Mouse (Mus musculus) CH12.LX (cell line): ENCODE measurements at regions not wholly inside any gene's neighbourhood (a gene's known extent, or its start where the extent isn't known, plus 50 kb on each side); places are given as distances from the start of the nearest gene placed in this dataset.
A peak's percentile ranks its signal among the peaks of the same experiment; 100 is the strongest.

ENCODE experiments used
- CTCF ChIP-seq, 2 experiments: IDR thresholded peaks in 1 of 2; conservative IDR thresholded peaks in 1 of 2; 2 replicates each; pipeline ENCODE4 v1.5.1; 2011 to 2012; ENCODE audit warnings: low read depth in 2 of 2, low read length in 2 of 2, improper control_type of control experiment in 1 of 2, inconsistent platforms in 1 of 2, mild to moderate bottlenecking in 1 of 2, moderate library complexity in 1 of 2
- ETS1 ChIP-seq: conservative IDR thresholded peaks from 2 replicates; pipeline ENCODE4 v1.6.1; 2012; ENCODE audit warnings: low read depth, mild to moderate bottlenecking, inconsistent platforms, low read length, improper control_type of control experiment, moderate library complexity
- HCFC1 ChIP-seq: IDR thresholded peaks from 2 replicates; pipeline ENCODE4 v1.6.1; 2012; ENCODE audit warnings: low read depth, mild to moderate bottlenecking, inconsistent platforms, low read length, improper control_type of control experiment
- IRF4 ChIP-seq: IDR thresholded peaks from 2 replicates; pipeline ENCODE4 v1.6.1; 2014; ENCODE audit warnings: low read depth, mild to moderate bottlenecking, inconsistent platforms, low read length, improper control_type of control experiment
- MAX ChIP-seq: IDR thresholded peaks from 2 replicates; pipeline ENCODE4 v1.6.1; 2011; ENCODE audit warnings: low read length, improper control_type of control experiment
- MYC ChIP-seq: IDR thresholded peaks from 2 replicates; pipeline ENCODE4 v1.6.1; 2011; ENCODE audit warnings: low read depth, mild to moderate bottlenecking, improper control_type of control experiment, low read length
- POLR2A ChIP-seq: IDR thresholded peaks from 2 replicates; pipeline ENCODE4 v1.6.1; 2011; ENCODE audit warnings: low read depth, mild to moderate bottlenecking, improper control_type of control experiment, low read length

DNA sequence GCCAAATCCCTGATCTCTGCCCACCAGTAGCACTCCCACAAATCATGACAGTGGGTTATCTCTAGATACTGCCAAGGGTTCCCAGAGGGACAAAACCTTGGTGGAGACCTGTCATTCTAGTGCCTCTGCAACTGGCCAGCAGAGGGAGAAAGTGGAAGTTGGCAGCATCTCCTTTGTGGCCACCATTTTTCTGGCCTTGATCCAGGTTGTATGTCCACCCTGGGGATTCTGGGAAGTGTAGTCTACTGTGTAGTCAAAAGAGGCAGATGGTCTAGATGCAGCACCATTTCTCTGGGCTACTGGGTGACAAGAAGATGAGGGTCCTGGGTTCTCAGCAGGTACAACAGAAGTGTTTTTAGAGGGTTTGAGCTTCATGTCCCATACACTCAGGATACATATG, 152.1 kb downstream of the Cct6b start:
- TF ChIP-seq MAX: no peak
- TF ChIP-seq MYC: no peak
- peak; percentile 82 for TF ChIP-seq HCFC1
- TF ChIP-seq ETS1: no peak
- TF ChIP-seq CTCF (conservative IDR thresholded peaks at IDR 0.05 in 1 of 2, IDR thresholded peaks at IDR 0.05 in 1 of 2; ENCODE audit: low read depth in 2 of 2, low read length in 2 of 2): peak in 1 of 2 experiments; percentile 63; a peak in 2 of 4 replicates
- no peak for TF ChIP-seq IRF4
- TF ChIP-seq POLR2A: no peak
